Mouse (Mus musculus): ENCODE data around the gene Fgf14.
"Not testable (repeated sequence)": the region's sequence is repeated elsewhere in the genome, so short reads cannot be mapped to it uniquely, and the experiment has no call there.

Fgf14 gene

DNA sequence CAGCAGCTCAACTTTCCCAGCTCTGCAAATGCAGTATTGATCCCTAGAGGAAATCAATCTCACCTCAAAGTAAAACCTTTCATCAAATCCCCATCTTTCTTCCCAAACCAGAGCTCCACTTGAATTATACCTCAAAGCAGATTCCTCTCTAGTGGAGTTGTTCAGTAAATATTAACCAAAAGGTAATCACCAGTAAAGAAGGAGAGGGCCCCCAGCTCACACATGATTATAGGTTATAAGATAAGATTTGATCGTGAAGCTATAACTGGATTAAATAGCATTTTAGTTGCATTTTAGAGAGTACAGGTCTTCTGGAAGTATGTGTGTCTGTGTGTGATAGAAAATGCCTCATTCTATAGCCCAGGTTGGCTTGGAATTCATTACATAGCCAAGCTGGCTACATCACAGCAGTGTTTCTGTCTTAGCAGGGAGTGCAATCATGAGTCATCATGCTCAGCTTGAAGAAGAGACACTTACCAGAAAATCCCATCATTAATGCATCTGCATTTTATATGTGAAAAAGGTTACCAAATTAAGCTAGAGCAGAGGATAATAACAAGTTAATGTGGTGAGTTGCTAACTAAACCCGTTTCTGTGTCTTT lies 202.8 kb downstream of the Fgf14 start:
- no peak for DNase-seq

DNA sequence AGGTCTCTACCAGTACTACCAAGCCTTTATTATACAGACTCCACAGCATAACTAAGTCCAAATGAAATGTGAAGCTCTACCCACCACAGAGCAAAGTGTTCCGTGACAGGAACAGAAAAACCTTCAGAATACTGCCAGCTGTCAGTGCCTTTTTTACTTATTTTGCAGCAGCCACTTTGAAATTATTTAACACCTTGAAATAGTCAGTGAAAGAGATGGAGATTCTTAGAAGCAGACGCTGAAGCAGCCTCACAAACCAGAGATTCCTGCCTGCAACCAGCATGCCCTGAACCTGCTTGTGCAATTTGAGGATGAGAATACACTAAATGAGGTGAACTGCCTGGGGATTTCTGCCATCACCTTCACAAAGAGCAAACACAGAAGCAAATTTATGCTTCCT lies 206.0 kb downstream of the Fgf14 start:
- DNase-seq: no peak

DNA sequence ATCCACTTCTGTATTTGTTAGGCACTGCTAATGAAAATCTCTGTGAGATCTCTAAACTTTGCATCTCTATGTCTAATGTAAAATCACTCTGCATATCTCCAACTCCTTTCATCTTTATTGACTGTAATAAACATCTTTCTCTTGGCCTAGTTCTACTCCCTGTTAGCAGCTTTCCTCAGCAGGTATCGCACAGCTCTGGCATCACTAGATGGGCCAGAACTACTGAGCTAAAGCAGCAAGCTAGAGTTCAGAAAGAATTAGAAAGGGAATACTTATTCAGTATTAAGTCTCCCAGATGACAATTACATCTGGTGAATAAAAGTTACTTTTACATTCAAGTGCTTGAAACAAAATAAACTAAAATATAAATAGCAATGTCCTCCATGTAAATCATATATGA lies 221.8 kb downstream of the Fgf14 start:
- DNase-seq: no peak

DNA sequence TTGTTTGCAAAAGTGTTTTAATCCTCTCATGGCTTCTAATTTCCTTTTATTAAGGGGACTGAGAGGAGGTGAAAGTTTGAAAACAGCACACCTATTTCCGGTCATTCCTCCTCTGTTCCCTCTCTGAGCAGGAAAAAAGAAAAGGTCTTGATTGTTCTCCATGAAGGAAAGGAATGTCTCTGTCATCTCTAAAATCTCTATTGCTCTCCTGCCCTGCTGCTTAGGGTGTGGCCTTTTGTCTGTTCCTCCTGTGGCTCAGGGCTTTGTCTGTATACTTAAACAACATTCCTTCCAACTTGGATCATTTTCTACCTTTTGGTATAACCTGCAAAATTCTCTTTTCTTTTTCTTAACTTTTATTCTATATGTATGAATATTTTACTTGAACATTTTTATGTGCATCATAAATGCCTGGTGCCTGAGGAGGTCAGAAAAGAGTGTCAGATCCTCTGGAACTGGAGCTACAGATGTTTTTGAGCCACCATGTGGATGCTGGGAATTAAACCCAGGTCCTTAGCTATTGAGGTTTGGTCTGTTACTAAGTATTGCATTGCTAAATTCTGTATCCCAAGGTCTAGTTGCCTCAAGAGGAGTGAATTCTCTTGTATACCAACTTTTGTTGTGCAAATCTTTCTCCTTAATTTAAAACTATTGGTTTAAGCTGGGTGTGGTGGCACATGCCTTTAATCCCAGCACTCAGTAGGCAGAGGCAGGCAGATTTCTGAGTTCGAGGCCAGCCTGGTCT lies 230.7 kb downstream of the Fgf14 start:
- DNase-seq: no peak

DNA sequence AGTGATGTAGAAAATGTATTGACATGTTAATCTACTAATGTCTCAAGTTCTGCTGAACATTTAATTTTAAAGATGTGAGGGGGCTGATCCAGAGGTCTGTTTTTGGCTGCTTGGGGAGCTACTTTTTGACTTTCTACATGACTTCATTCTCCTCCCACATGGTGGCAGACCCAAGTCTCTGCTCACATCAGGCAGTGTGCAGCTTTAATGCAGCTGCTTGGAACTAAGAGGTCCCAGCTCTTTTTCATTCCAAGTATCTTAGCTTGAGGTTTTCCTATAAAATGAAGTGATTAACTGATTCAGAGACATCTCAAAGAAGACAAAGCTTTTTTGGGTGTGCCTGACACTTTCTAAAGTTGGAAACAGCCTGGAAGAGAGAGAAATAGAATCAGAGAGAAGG lies 232.1 kb downstream of the Fgf14 start:
- DNase-seq: no peak

DNA sequence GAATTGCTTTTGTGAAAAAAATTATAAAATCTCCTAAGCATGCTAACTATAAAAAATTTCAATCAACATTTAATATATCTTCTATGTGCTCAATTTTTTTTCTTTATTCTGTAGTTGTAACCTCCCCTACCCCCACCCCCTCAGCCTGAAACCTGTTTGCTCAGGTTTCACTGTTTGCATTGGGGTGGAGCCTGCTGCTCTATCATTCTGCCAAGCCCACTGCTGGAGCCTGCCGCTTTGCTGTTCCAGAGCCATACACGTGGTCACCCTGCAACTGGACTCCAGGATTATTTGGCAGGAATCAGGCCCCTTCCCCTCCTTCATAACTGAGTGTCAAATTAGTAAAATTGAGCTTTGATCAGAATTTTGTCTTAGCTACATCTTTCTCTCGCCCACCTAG lies 237.6 kb downstream of the Fgf14 start:
- DNase-seq: not testable (repeated sequence)

DNA sequence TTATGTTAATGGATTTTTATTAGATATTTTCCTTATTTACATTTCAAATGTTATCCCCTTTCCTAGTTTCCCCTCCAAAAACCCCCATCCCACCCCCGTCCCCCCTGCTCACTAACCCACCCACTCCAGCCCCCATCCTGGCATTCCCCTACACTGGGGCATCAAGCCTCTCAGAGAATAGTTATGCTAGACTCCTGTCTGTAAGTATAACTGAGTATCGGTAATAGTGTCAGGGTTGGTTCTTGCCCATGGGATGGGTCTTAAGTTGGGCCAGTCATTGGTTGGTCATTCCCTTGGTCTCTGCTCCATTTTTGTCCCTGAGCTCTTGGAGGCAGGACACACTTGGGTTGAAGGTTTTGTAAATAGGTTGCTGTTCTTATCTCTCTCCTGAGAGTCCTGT lies 265.0 kb downstream of the Fgf14 start:
- no peak for DNase-seq

DNA sequence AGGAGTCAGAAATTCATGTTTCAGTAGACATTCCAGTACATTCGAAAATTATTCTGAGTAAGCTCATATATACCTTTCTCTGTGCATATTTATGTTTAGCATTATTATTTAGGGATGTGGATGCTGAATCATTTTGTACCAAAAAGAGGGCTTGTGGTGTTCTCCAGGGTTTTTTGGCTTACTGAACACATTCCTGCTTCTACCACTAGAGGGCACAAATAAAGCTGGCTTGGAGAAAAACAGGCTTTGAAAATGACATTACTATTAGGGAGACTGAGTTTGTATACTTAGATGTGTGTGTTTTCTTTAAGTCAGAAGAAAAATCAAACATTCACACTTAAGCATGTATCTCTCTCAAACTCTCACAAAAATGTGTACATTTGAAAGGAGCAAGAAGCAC lies 266.0 kb downstream of the Fgf14 start:
- no peak for DNase-seq

DNA sequence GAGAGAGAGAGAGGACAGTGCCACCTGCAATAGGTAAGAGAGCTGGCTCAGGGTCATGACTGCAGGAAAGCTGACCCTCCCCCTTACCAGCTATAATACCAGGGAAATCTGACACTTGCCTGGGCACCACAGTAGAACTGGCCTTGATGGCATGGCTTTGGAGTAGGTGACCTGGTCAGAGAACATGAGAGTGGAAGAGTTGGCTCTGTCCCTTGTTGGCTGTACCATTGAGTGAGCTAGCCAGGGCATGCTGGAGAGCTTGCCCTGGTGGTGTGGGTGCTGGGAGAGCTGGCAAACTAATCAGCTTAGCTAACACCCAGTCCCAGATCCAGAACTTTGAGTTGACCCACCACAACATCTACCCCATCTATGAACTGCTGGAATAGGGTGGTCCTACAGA lies 348.5 kb downstream of the Fgf14 start:
- DNase-seq: no peak

DNA sequence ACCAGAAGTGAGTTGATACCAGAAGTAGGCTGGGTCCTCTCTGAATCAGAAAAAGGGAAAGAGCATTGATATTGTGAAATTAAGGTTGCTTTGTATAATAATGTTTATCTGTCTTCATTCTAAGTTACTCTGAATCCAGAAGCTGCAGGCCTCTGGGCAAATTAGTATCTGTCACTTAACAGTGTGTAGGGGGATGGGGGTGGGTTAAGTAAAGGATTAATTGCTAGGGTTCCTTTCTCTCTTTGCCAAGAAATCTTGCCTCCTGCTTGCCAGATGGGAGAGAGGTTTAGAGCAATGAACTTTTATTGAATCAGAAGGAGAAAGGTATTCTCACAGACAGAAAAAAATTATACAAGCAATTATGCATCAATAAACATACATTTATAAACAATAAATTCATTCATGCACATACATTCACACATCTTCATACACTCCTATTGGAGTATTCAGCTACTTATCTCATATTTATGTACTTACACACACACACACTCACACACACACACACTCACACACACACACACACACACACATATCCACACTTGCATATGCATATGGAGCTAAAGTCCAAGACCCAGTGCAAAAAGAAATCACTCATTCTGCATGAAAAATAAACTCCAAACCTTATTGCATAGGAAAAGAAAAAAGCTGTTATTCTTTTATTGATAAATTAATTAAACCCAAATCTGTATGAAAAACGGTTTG lies 357.8 kb downstream of the Fgf14 start:
- DNase-seq: no peak

DNA sequence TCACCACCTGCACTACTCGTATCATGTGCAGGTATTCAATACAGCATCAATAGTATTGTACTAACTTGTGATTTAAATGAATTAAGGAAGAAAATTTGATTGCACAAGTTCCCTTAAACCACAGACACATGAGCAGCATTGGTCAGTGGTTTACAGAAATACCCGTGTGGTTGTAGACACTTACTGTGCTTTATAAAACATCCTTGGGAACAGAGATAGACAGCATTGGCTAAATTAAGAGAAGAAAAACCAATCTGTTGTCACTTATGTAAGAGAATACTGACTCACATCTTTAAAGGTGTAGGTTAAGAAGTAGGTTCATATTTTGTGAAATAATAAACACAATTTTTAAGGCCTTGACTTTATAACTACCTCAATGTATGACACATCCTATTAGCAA lies 361.4 kb downstream of the Fgf14 start:
- DNase-seq: no peak

DNA sequence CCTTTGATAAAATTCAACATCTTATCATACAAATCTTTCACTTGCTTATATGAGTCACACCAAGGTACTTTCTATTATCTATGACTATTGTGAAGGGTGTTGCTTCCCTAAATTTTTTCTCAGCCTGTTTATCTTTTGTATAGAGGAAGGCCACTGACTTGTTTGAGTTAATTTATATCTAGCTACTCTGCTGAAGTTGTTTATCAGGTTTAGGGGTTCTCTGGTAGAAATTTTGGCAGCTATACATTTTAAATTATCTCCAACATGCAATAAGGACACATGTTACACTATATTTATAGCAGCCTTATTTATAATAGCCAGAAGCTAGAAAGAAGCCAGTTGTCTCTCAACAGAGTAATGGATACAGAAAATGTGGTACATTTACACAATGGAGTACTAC lies 389.9 kb downstream of the Fgf14 start:
- DNase-seq: no peak

DNA sequence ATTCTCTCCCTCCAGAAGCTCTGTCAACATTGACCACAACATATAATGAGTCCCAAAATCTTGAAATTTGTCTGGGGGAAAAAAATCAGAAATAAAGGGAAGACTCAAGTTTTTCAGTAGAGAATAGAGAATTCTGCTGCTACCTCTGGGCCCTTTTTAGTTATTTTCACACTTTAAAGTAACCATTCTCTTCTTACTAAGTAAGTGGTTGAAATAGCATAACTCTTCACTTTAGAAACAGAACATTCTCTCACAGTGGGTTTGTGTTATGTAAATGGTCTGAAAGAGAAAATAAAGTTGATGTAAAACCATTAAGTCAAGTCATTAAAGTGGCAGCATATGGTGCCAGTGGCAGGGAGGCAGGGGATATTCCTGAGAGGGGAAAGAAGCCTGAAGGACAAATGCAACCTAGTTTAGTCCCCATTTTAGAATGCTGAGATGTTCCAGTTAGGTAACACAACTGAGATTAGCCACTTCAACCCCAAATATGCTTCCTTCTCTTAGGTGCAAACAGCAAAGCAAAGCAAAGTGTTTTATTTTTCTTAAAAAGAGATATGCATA lies 398.5 kb downstream of the Fgf14 start:
- no peak for DNase-seq

DNA sequence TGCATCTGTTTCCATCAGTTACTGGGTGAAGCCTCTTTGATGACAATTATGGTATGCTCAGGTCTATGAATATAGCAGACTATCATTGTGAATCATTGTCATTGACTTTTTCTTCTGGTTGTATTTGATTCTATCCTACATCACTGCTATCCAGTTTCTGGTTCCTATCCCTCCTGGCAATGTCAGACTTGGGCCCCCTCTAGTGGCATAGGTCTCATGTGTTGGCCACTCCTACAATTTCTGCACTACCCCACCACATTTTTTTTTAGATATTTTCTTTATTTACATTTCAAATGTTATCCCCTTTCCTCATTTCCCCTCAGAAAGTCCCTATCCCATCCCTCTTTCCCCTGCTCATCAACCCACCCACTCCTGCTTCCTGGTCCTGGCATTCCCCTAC lies 409.9 kb downstream of the Fgf14 start:
- no peak for DNase-seq

DNA sequence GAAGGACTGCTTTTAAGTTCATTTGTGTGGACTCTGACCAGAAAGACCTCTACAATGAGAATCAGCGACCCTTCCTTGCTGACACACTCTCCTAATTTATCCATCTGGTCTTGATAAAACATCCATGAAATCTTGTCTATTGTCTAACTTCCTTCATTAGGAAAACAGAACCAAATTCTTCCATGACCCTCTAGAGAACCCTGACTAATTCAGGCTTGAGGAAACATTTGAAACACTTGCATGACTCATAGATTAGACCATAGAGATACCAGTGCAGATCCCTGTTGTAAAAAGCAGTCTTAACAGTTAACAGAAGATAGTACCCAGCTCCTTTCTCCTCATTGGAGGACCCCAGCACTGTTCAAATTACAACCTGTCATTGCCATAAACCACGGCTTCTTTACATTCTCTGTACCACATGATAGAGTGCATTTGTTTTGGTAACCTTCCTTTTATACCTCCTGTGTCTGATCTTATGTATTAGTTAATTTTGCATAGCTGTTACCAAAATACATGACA lies 412.3 kb downstream of the Fgf14 start:
- no peak for DNase-seq

DNA sequence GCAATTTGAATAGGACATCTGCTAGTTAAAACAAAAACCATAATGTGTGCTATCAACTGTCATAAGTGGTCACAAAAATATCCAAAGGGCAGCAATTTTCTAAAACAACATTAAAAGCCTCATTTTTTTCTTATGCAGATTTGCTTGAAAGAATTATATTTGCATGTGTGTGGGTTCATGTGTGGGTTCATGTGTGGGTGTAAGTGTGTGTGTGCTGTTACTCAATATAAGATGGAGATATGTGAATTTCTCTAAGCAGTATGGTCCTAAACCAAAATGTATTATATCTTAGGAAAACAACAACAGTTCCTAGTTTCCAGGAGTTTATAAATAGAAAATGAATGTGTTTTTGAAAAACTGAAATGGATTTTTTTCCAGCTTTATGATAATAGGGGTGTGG lies 413.7 kb downstream of the Fgf14 start:
- DNase-seq: no peak

DNA sequence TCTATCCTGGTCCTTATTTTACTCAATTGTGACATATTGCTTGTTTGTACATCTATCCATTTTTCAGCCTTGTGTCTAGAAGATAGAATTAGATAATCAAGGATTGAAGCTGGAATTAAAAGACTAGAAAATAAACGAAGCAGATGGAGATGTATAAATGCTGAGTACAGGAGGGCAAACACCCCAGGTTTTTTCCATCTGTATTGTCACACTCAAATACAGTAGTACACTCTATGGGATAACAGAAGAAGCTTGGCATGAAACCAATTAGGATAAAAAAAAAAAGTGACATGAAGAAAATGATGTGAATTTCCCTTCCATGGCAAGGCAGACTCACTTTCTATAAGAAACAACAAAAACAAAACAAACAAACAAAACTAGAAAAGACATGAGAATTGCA lies 429.4 kb downstream of the Fgf14 start:
- no peak for DNase-seq

DNA sequence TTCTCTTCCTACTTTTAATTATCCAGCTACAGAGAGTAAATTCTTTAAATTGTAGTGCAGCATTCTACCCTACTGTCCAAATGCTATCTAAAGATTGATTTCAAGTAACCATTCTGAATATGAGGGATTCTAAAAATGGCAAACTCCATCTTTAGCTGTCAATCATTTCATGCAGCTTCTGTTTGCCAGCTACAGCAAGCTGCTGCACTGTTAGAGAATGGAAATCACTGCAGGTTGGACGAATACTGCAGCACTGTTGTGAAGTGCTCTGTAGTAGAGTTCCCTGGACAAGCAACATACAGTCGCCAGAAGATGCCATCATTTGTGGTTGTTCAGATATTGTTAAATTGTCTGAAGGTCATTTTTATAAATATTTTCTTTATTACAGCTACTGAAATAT lies 453.5 kb downstream of the Fgf14 start:
- no peak for DNase-seq

DNA sequence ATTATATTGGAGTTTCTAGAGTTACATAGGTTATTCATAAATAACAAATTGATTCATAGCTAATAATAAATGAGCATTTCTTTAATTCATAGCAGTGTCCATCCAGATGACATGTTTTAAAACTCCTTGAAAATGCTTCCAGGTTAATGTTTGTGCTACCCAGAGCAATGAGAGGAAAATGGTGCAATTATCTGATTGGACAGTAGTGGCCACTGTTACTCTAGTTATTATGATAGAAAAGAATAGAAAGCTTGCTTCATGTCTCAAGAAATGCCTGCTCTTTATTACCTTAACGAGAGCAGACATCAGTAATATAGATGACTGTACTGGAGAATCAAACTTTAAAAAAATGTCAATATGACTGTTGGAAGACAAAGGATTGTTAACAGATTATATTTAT lies 454.5 kb downstream of the Fgf14 start:
- DNase-seq: peak in 1 of 2 experiments; percentile 0

DNA sequence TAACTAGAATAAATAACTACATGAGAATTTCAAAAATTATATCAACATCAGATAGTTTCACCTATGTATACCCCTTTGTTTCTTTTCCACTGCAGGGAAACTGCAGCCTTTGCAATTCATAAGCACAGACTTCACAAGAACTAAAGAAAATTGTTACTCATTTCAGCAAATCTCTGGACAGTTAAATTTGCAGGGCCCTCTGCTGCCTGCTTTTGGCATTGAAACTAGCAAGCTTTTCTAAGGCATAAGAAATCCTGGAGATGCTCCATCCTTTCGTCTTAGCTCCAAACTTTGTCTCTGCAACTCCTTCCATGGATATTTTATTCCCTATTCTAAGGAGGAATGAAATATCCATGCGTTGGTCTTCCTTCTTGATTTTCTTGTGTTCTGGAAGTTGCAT lies 455.9 kb downstream of the Fgf14 start:
- DNase-seq: no peak

DNA sequence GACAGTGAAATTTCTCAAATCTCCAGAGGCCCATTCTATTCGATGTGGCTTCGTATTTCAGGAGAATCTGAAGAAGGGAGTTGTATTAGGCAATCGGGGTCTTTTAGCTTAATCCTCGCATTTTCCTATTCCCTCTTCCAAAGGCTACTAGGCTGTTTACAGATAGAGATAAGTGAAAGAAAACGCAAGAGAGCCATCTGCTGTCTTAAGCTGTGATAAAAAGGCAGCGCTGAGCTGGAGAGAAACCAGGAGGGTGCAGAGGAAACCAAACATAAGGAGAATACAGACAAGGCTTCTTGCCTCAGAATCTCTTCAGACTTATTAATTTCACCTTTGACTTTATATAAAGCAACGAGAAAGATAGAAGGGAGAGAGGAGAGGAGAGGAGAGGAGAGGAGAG lies 481.1 kb downstream of the Fgf14 start:
- DNase-seq: no peak

DNA sequence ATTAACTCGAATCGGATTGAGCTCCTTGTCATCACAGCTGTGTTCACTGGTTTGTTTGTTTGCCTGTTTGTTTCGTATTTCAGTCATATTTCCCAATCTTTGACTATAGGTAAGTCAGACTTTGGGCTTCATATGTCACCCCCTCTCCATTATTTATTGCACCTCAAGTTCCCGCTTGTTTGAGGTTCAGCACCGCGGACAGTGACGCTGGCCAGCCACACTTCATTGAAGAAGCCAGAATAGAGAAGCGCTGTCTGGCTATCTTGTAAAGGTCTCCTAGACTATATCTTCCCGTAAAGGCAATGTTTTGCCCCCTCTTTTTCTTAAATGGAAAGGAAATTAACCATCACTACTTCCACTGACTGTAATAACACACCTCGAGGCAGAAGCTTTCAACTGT lies 481.6 kb downstream of the Fgf14 start:
- DNase-seq: no peak

DNA sequence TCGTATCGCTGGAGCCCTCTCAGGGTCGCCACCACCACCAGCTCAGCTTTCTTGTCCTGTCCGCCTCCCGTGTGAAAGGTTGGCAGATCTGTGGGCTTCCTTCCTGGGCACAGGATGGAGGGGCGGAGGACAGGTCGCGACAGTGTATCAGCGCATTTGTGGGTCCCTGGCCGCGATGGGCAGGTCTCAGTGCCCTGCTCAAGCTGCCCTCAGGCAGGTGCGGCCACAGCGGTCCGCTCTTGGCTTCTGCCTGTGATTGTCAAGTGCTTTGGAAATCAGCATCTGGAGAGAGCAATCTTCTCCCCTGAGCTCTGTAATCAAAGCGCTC lies 484.1 kb downstream of the Fgf14 start:
- DNase-seq: no peak
